Mouse (Mus musculus): Measurements from ENCODE around the gene Ntan1.

GRCm38 (mm10) chr16:13830444-13830843 lies 11.8 kb downstream of the Ntan1 start:
- TF ChIP-seq CTCF (IDR thresholded peaks at IDR 0.05; ENCODE audit: insufficient read depth, low read length) (no peak), POLR2A (IDR thresholded peaks at IDR 0.05; ENCODE audit: borderline replicate concordance, extremely low read depth, low read depth, low read length) (no peak)
